Mouse (Mus musculus): ENCODE measurements at regions not wholly inside any gene's neighbourhood (a gene's known extent, or its start where the extent isn't known, plus 50 kb on each side); places are given as distances from the start of the nearest gene placed in this dataset.

GRCm38 (mm10) chr6:133973205-133973838 is 62.2 kb upstream of the Etv6 start:
- TF ChIP-seq CTCF (conservative IDR thresholded peaks at IDR 0.05; ENCODE audit: insufficient read depth, insufficient read length, low read depth, low read length) (no peak), POLR2A (IDR thresholded peaks at IDR 0.05; ENCODE audit: low read depth, low read length) (no peak)

Measured in kidney, adult 2 months (tissue).